Mouse (Mus musculus): ENCODE measurements around the gene Fzd7.

Gene Fzd7

GRCm38 (mm10) chr1:59482331-59482695 is at the start of gene Fzd7:
Fzd7 (plus strand) TSS chr1:59482424.
- no peak for DNase-seq (ENCODE audit: extremely low read depth, low read depth)

GRCm38 (mm10) chr1:59433296-59433695 is 48.9 kb upstream of the Fzd7 start:
- no peak for DNase-seq (ENCODE audit: extremely low read depth, low read depth)

- DNase-seq (ENCODE audit: extremely low read depth, low read depth): no peak
Measured at GRCm38 (mm10) chr1:59434071-59434470, 48.2 kb upstream of the Fzd7 start.

- no peak for DNase-seq (ENCODE audit: extremely low read depth, low read depth)
Measured at GRCm38 (mm10) chr1:59435270-59435669, 47.0 kb upstream of the Fzd7 start.

- DNase-seq (ENCODE audit: extremely low read depth, low read depth): no peak
Measured at GRCm38 (mm10) chr1:59436321-59436720, 45.9 kb upstream of the Fzd7 start.

- DNase-seq (ENCODE audit: extremely low read depth, low read depth): no peak
Measured at GRCm38 (mm10) chr1:59437927-59438326, 44.3 kb upstream of the Fzd7 start.

- DNase-seq (ENCODE audit: extremely low read depth, low read depth): no peak
Measured at GRCm38 (mm10) chr1:59438330-59438729, 43.9 kb upstream of the Fzd7 start.

GRCm38 (mm10) chr1:59439252-59439651 is 43.0 kb upstream of the Fzd7 start:
- no peak for DNase-seq (ENCODE audit: extremely low read depth, low read depth)

GRCm38 (mm10) chr1:59439941-59440340 is 42.3 kb upstream of the Fzd7 start:
- DNase-seq (ENCODE audit: extremely low read depth, low read depth): no peak

- DNase-seq (ENCODE audit: extremely low read depth, low read depth): peak; percentile 8
Measured at GRCm38 (mm10) chr1:59442721-59443120, 39.5 kb upstream of the Fzd7 start.

GRCm38 (mm10) chr1:59444127-59444660 is 38.0 kb upstream of the Fzd7 start:
- DNase-seq (ENCODE audit: extremely low read depth, low read depth): no peak

- DNase-seq (ENCODE audit: extremely low read depth, low read depth): no peak
Measured at GRCm38 (mm10) chr1:59445242-59445641, 37.0 kb upstream of the Fzd7 start.

GRCm38 (mm10) chr1:59448497-59449270 is 33.5 kb upstream of the Fzd7 start:
- no peak for DNase-seq (ENCODE audit: extremely low read depth, low read depth)

GRCm38 (mm10) chr1:59449423-59449822 is 32.8 kb upstream of the Fzd7 start:
- no peak for DNase-seq (ENCODE audit: extremely low read depth, low read depth)

GRCm38 (mm10) chr1:59450896-59451295 is 31.3 kb upstream of the Fzd7 start:
- DNase-seq (ENCODE audit: extremely low read depth, low read depth): no peak

GRCm38 (mm10) chr1:59451584-59451983 is 30.6 kb upstream of the Fzd7 start:
- DNase-seq (ENCODE audit: extremely low read depth, low read depth): no peak

- no peak for DNase-seq (ENCODE audit: extremely low read depth, low read depth)
Measured at GRCm38 (mm10) chr1:59456825-59457224, 25.4 kb upstream of the Fzd7 start.

GRCm38 (mm10) chr1:59457873-59458272 is 24.4 kb upstream of the Fzd7 start:
- no peak for DNase-seq (ENCODE audit: extremely low read depth, low read depth)

GRCm38 (mm10) chr1:59458886-59459285 is 23.3 kb upstream of the Fzd7 start:
- no peak for DNase-seq (ENCODE audit: extremely low read depth, low read depth)

GRCm38 (mm10) chr1:59464696-59465639 is 17.3 kb upstream of the Fzd7 start:
- DNase-seq (ENCODE audit: extremely low read depth, low read depth): no peak

GRCm38 (mm10) chr1:59465640-59466008 is 16.6 kb upstream of the Fzd7 start:
- DNase-seq (ENCODE audit: extremely low read depth, low read depth): no peak

GRCm38 (mm10) chr1:59469170-59469569 is 13.1 kb upstream of the Fzd7 start:
- no peak for DNase-seq (ENCODE audit: extremely low read depth, low read depth)
